In the genomic region with DNA sequence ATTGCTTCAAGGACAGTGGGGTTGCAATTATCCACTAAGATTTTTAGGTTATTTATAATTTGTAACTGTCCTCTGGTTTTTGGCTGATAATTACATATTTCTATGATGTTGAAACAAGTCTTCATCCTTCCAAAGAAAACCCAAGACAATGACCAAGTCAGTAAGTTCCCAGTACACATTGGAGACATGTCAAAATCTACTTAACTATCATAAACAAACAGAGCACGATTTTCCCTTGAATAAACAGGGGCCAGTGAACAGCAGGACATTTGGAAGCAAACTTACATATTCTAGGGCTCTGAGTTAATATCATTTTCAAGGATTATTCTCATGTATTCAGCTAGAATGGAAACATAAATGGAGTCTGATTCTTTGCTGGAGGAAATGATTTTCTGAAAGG, we compare ENCODE assay signal across 18 mouse cellular contexts.
DNase-seq lines count a peak whose midpoint lies in the region; ATAC-seq and TF ChIP-seq lines count a peak whose summit lies in the region.
"Had no signal": no experiment of that assay in that cellular context is flagged by ENCODE, and none has a peak within 500 bp of the region (broad histone marks: within the 10 kb centered on the region; RNA-seq: fewer than 3 reads in every experiment).

No protein-coding gene starts in this region.

- no peak for ATAC-seq in liver, postnatal 0 days
- ATAC-seq: forebrain, embryonic 13.5 days; forebrain, postnatal 0 days; hindbrain, postnatal 0 days had no signal

- no peak for TF ChIP-seq CTCF in liver, adult 2 months (IDR thresholded peaks at IDR 0.05; ENCODE audit: low read depth, low read length)
- no peak for TF ChIP-seq CTCF in liver, postnatal 0 days (IDR thresholded peaks at IDR 0.05; ENCODE audit: low read depth)

- H3K4me3 ChIP-seq in liver, adult 2 months (ENCODE audit: insufficient read depth, low read depth, low read length) = no peak overlapping the region
- H3K4me3 ChIP-seq in liver, postnatal 0 days (ENCODE audit: low read depth, low read length) = no peak overlapping the region
- H3K4me3 ChIP-seq: embryonic facial prominence, embryonic 10.5 days; forebrain, embryonic 13.5 days; hindbrain, embryonic 13.5 days had no signal

- intact Hi-C loops in heart, postnatal 36 days (cut with DNase I) = loop anchor here (5.0 kb wide), 1 partner anchor 203 kb away; a partner anchor contains a TSS

- no peaks in the 10 kb centered on the region for H3K27me3 ChIP-seq in liver, adult 2 months (ENCODE audit: control insufficient read depth, insufficient read depth, low read length)
- H3K27me3 ChIP-seq in liver, postnatal 0 days (ENCODE audit: insufficient read depth, low read length) = no peaks in the 10 kb centered on the region
- H3K27me3 ChIP-seq: CH12.LX; forebrain, embryonic 13.5 days; hindbrain, embryonic 13.5 days had no signal

- no peaks in the 10 kb centered on the region for H3K79me2 ChIP-seq in liver, adult 2 months (ENCODE audit: control insufficient read depth, insufficient read depth, low read length)

- H3K27ac ChIP-seq in liver, adult 2 months (replicated peaks; ENCODE audit: insufficient read depth, low read depth, low read length) = no peak overlapping the region
- no peak overlapping the region for H3K27ac ChIP-seq in liver, postnatal 0 days (ENCODE audit: low read depth)
- H3K27ac ChIP-seq: embryonic facial prominence, embryonic 10.5 days; forebrain, embryonic 13.5 days; hindbrain, embryonic 13.5 days; hindbrain, postnatal 0 days had no signal

- WGBS in liver, adult 2 months = 4% methylated on average over 1 of the region's 1 CpGs
- 35% methylated on average over 1 of the region's 1 CpGs for WGBS in liver, postnatal 0 days (ENCODE audit: insufficient replicate concordance)

- no peaks in the 10 kb centered on the region for H3K4me1 ChIP-seq in liver, adult 2 months (ENCODE audit: control insufficient read depth, insufficient read depth, low read length)
- no peaks in the 10 kb centered on the region for H3K4me1 ChIP-seq in liver, postnatal 0 days (ENCODE audit: insufficient read depth)
- H3K4me1 ChIP-seq: embryonic facial prominence, embryonic 10.5 days; forebrain, embryonic 13.5 days; hindbrain, embryonic 13.5 days had no signal

- no peaks in the 10 kb centered on the region for H3K36me3 ChIP-seq in liver, adult 2 months (ENCODE audit: control insufficient read depth, insufficient read depth, low read length)
- no peaks in the 10 kb centered on the region for H3K36me3 ChIP-seq in liver, postnatal 0 days (replicated peaks; ENCODE audit: insufficient read depth, low read length)
- H3K36me3 ChIP-seq: hindbrain, embryonic 13.5 days had no signal

- TF ChIP-seq EP300 in liver, postnatal 0 days (IDR thresholded peaks at IDR 0.05; ENCODE audit: low read depth) = no peak

- no peaks in the 10 kb centered on the region for H3K9me3 ChIP-seq in liver, postnatal 0 days (ENCODE audit: low read length)
- H3K9me3 ChIP-seq: embryonic facial prominence, embryonic 10.5 days; forebrain, embryonic 13.5 days; hindbrain, embryonic 13.5 days had no signal

- TF ChIP-seq POLR2A in liver, adult 2 months (IDR thresholded peaks at IDR 0.05; ENCODE audit: extremely low read depth, insufficient read depth, low read length) = no peak

- no peak overlapping the region for H3K9ac ChIP-seq in liver, adult 2 months (ENCODE audit: low read depth, low read length)
- no peak overlapping the region for H3K9ac ChIP-seq in liver, postnatal 0 days (replicated peaks)
- H3K9ac ChIP-seq: forebrain, embryonic 13.5 days; forebrain, postnatal 0 days; hindbrain, embryonic 13.5 days had no signal

- peak; percentile 50 for DNase-seq in heart, adult 8-10 months (ENCODE audit: low spot score)
- no peak for DNase-seq in heart, postnatal 36 days
- peak; percentile 37 for DNase-seq in liver, adult 2 months (ENCODE audit: extremely low read depth, low read depth, low spot score)
- DNase-seq in liver, postnatal 0 days = no peak
- DNase-seq in lung, postnatal 25 days (ENCODE audit: low spot score) = peak; percentile 24
- no peak for DNase-seq in lung, postnatal 10 days
- DNase-seq in skeletal muscle tissue, adult 2 months (ENCODE audit: low read depth, low spot score) = peak; percentile 32
- DNase-seq: adrenal gland, adult 8-10 months; adrenal gland, postnatal 36 days; cerebellum, adult 2 months; cerebellum, postnatal 10 days; forebrain, postnatal 0 days; gastrocnemius, postnatal 14 days had no signal

- no peak overlapping the region for H3K4me2 ChIP-seq in liver, postnatal 0 days (ENCODE audit: low read depth, low read length)
- H3K4me2 ChIP-seq: forebrain, embryonic 13.5 days; hindbrain, embryonic 13.5 days had no signal

Comparison
In these comparisons a context has a peak if more than half of its experiments do, and no peak if none do; other contexts are left out.
1. DNase-seq: peak in heart, adult 8-10 months (single experiment), liver, adult 2 months (single experiment), lung, postnatal 25 days (single experiment) and skeletal muscle tissue, adult 2 months (single experiment); none in heart, postnatal 36 days (0 of 2), liver, postnatal 0 days (single experiment) and lung, postnatal 10 days (single experiment).